Mouse (Mus musculus) limb, embryonic 14.5 days (tissue): Measurements from ENCODE around the gene Ubd. TPM values are rescaled to one million over a fixed set of nuclear protein-coding genes. Genes with fewer than 3 reads are reported as not detected.

Source experiments
- ATAC-seq: fragments of 200-750 bp; cut with Nextera tagmentation; 2 replicates; pipeline ENCODE4 v1.8.0; 2017; ENCODE audit warnings: low read depth, moderate number of reproducible peaks, moderate TSS enrichment; ENCODE audit not compliant: low FRiP score
- DNase-seq: peaks from one replicate; pipeline ENCODE4 v3.0.0-alpha.2; 2015; ENCODE audit warnings: low spot score
- H3K27ac ChIP-seq: fragments of 300-500 bp; sonication (generic); replicated peaks from 2 replicates; pipeline ENCODE4 v1.5.1; 2014; ENCODE audit warnings: low read depth, mild to moderate bottlenecking, low read length, moderate library complexity, mixed read lengths
- H3K27me3 ChIP-seq: fragments of 300-500 bp; sonication (generic); 2 replicates; pipeline ENCODE4 v1.6.1; 2014; ENCODE audit warnings: low read length, mixed read lengths; ENCODE audit not compliant: control insufficient read depth, insufficient read depth
- H3K36me3 ChIP-seq: fragments of 300-500 bp; sonication (generic); 2 replicates; pipeline ENCODE4 v1.6.1; 2014; ENCODE audit warnings: mild to moderate bottlenecking, low read length, moderate library complexity, mixed read lengths; ENCODE audit not compliant: control insufficient read depth, insufficient read depth
- H3K4me1 ChIP-seq: fragments of 300-500 bp; sonication (generic); 2 replicates; pipeline ENCODE4 v1.6.1; 2014; ENCODE audit warnings: antibody characterized with exemption, low read length, mixed read lengths; ENCODE audit not compliant: control insufficient read depth, insufficient read depth
- H3K4me2 ChIP-seq: fragments of 300-500 bp; sonication (generic); replicated peaks from 2 replicates; pipeline ENCODE4 v1.6.1; 2014; ENCODE audit warnings: low read depth, mild to moderate bottlenecking, low read length, moderate library complexity; ENCODE audit not compliant: severe bottlenecking
- H3K4me3 ChIP-seq: fragments of 300-500 bp; sonication (generic); replicated peaks from 2 replicates; pipeline ENCODE4 v1.5.1; 2014; ENCODE audit warnings: low read length
- H3K9ac ChIP-seq: fragments of 300-500 bp; sonication (generic); 2 replicates; pipeline ENCODE4 v1.6.1; 2014; ENCODE audit warnings: mild to moderate bottlenecking, low read depth, low read length, moderate library complexity; ENCODE audit not compliant: severe bottlenecking
- H3K9me3 ChIP-seq: fragments of 300-500 bp; sonication (generic); 2 replicates; pipeline ENCODE4 v1.6.1; 2016; ENCODE audit warnings: low read length; ENCODE audit not compliant: control insufficient read depth
- POLR2A ChIP-seq: fragments of 200-500 bp; IDR thresholded peaks from 2 replicates; pipeline ENCODE4 v1.8.0; 2012; ENCODE audit warnings: inconsistent platforms, mild to moderate bottlenecking, moderate library complexity, borderline replicate concordance; ENCODE audit not compliant: insufficient read depth, insufficient read length; ENCODE audit errors: extremely low read depth
- WGBS: fragments of 180-500 bp; shearing (Covaris S2); extraction: QIAGEN DNeasy Blood & Tissue Kit; methylation state at CpG from one replicate; pipeline ENCODE4 v1.1.7; 2014; 5-methylcytosine and 5-hydroxymethylcytosine counted together
- polyA plus RNA-seq, 2 experiments: library from polyadenylated mRNA; depleted of rRNA in 1 of 2; stranded (reverse) in 1 of 2; unstranded in 1 of 2; fragments of >200 nt; fragmentation: Nextera tagmentation in 1 of 2; extraction: Ambion mirVana in 1 of 2; gene quantifications; 2 replicates each; pipeline versions ENCODE4 v1.2.1 to v1.2.3; 2012 to 2014

Gene Ubd
- polyA plus RNA-seq, 2 experiments = not detected

DNA sequence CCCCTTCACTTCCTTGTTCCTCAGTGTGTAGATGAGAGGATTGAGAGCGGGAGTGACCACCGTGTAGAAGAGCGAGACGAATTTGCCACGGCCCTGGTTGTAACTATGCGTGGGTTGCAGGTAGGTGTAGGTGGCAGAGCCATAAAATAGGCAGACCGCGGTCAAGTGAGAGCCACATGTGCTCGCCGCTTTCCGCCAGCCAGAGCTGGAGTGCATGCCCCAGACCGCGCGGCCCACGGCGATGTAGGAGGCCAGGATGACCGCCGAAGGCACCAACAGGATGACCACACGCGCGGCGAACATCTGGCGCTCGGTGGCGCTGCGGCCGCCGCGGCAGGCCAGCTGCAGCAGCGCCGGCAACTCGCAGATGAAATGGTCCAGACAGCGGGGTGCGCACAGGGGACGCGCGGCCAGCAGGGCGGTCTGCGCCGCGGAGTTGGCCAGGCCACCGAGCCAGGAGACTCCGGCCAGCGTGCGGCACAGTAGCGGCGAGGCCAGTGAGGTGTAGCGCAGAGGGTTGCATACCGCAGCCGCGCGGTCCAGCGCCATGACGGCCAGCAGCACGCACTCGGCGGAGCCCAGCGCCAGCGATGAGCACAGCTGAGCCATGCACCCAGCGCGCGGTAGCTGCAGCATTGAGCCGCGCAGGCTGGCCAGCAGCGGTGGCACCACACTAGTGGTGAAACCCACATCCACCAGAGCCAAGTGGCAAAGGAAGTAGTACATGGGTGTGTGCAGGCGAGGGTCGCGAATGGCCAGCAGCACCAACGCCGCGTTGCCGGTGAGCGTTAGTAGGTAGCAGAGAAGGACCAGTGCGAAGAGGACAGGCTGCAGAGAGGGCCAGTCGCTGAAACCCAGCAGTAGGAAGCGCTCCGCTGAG is 3.4 kb downstream of the Ubd start:
- ATAC-seq = peak; percentile 70

DNA sequence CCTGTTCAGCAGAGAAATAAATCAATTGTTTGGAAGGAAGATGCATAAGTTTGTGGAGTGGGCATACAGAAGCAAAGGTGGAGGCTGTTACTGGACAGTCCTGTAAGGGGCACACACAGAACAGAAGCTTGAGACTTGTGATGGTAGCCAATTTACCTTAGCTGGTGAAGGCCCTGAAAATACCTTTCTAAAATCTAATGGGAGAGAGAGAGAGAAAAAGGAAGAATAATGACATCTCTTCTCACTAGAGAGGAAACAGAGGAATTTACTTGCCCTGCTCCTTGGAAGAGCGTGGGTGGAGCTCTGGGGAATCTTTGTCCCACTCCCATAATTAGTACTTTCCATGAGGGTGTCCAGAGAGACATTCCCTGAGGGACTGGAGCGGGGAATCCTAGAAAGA is 7.2 kb downstream of the Ubd start, which contains the start of gene Olfr94:
Gene Olfr94, minus strand, starts transcription at position 101 of the 400 bp plus-strand sequence.
- no peak within 1 kb of the TSS for H3K4me3 ChIP-seq
- H3K36me3 ChIP-seq = no peaks in the 10 kb centered on the region
- no peak for ATAC-seq
- no peak for DNase-seq
- no peak within 1 kb of the TSS for H3K27ac ChIP-seq
- no peak within 1 kb of the TSS for H3K4me2 ChIP-seq
- TF ChIP-seq POLR2A = no peak
- H3K4me1 ChIP-seq = no peaks in the 10 kb centered on the region
- H3K9me3 ChIP-seq = no peaks in the 10 kb centered on the region
- no peak within 1 kb of the TSS for H3K9ac ChIP-seq
- peaks cover 26% of the 10 kb centered on the region for H3K27me3 ChIP-seq
- 72% methylated on average over 2 of the region's 2 CpGs for WGBS

More for the DNA sequence above, 3.4 kb downstream of the Ubd start:
- TF ChIP-seq POLR2A = no peak
- H3K4me2 ChIP-seq = peak overlapping the region; percentile 98
- no peak overlapping the region for H3K27ac ChIP-seq
- H3K9me3 ChIP-seq = no peaks in the 10 kb centered on the region
- 1% methylated on average over 75 of the region's 77 CpGs for WGBS
- H3K4me1 ChIP-seq = no peaks in the 10 kb centered on the region
- peak overlapping the region; percentile 52 for H3K4me3 ChIP-seq
- peak; percentile 16 for DNase-seq
- no peaks in the 10 kb centered on the region for H3K36me3 ChIP-seq
- peaks cover 28% of the 10 kb centered on the region for H3K27me3 ChIP-seq
- H3K9ac ChIP-seq = peak overlapping the region; percentile 50

DNA sequence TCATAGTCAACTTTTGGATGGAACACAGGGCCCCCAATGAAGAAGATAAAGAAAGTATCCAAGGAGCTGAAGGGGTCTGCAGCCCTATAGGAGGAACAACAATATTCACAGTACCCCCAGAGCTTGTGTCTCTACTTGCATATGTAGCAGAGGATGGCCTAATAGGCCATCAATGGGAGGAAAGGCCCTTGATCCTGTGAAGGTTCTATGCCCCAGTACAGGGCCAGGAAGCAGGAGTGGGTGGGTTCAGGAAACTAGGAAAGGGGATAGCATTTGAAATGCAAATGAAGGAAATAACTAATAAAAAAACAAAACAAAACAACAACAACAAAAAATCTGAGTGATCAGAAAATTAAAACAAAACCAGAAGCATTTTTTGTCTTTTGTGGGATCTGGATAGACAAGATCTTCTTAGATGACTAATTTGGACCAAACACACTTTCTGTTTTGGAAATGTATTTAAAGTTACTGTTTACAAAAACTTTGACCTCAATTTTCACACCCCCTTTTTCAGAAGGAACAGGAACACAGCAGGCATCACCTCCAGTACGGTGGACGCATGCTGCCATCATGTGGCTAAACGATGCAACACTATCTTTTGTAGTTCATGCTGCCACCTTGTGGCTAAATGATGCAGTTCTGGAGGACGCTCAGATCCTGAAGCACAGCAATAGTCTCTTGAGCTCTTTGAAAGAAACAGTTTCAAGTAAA is 9.7 kb downstream of the Ubd start:
- Histone ChIP-seq H3K4me3 (no peak overlapping the region), H3K9ac (no peak overlapping the region), H3K36me3 (no peaks in the 10 kb centered on the region), H3K27ac (no peak overlapping the region), H3K4me2 (no peak overlapping the region), H3K27me3 (peaks cover 1% of the 10 kb centered on the region; the same call in 1 of the 2 replicates), H3K9me3 (no peaks in the 10 kb centered on the region), H3K4me1 (no peaks in the 10 kb centered on the region)
- ATAC-seq (peak; percentile 67; the same call in 1 of the 2 replicates), DNase-seq (peak; percentile 87)
- peak; percentile 22; the same call in 1 of the 2 replicates for TF ChIP-seq POLR2A
- WGBS = under 1% methylated on average over 4 of the region's 4 CpGs

DNA sequence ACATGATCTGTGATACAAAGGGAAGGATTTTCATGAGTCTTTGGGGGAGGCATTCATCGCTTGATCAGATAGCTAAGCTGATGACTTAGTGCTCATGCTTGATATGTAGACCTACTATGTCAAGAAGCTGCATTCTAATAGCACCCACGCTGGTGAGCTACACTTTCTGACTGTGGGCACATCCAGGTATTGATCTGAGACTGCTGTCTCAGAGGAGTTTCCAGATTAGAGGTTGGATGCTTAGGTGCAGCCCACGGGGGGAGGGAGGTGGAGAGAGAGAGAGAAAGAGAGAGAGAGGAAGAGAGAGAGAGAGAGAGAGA is 10.2 kb downstream of the Ubd start:
- Histone ChIP-seq H3K9ac (no peak overlapping the region), H3K27ac (no peak overlapping the region), H3K4me3 (no peak overlapping the region), H3K27me3 (no peaks in the 10 kb centered on the region), H3K36me3 (no peaks in the 10 kb centered on the region), H3K4me1 (no peaks in the 10 kb centered on the region), H3K9me3 (no peaks in the 10 kb centered on the region), H3K4me2 (no peak overlapping the region)
- TF ChIP-seq POLR2A = no peak
- WGBS = 32% methylated on average over 3 of the region's 3 CpGs
- no peak for ATAC-seq
- DNase-seq = no peak
